Mouse (Mus musculus) E14TG2a.4 (cell line): ENCODE data around the gene Zc3h10.
A peak's percentile ranks its signal among the peaks of the same experiment; 100 is the strongest.

ENCODE experiments used
- H3K27me3 ChIP-seq: 2 replicates; pipeline ENCODE4 v1.6.1; 2014; ENCODE audit warnings: low read length, control low read depth; ENCODE audit not compliant: insufficient read depth
- H3K36me3 ChIP-seq: 2 replicates; pipeline ENCODE4 v1.6.1; 2014; ENCODE audit warnings: low read length, control low read depth; ENCODE audit not compliant: insufficient read depth
- H3K4me1 ChIP-seq: replicated peaks from 2 replicates; pipeline ENCODE4 v1.6.1; 2014; ENCODE audit warnings: low read depth, low read length, control low read depth
- H3K4me3 ChIP-seq: replicated peaks from 2 replicates; pipeline ENCODE4 v1.5.1; 2014; ENCODE audit warnings: mild to moderate bottlenecking, low read length
- H3K9me3 ChIP-seq: 2 replicates; pipeline ENCODE4 v1.6.1; 2014; ENCODE audit warnings: low read length, control low read depth
- CTCF ChIP-seq: conservative IDR thresholded peaks from 2 replicates; pipeline ENCODE4 v1.5.1; 2014; ENCODE audit warnings: low read length
- NANOG ChIP-seq: IDR thresholded peaks from 2 replicates; pipeline ENCODE4 v1.6.1; 2014; ENCODE audit warnings: borderline replicate concordance, low read length, mixed read lengths
- POU5F1 ChIP-seq: IDR thresholded peaks from 2 replicates; pipeline ENCODE4 v1.6.1; 2014; ENCODE audit warnings: low read length, borderline replicate concordance

Zc3h10 gene

GRCm38 (mm10) chr10:128520591-128520990 is 27.0 kb downstream of the Zc3h10 start:
- Histone ChIP-seq H3K9me3 (no peaks in the 10 kb centered on the region), H3K36me3 (peaks cover 76% of the 10 kb centered on the region), H3K4me3 (no peak overlapping the region), H3K4me1 (peaks cover 59% of the 10 kb centered on the region), H3K27me3 (peaks cover 4% of the 10 kb centered on the region; the same call in 1 of the 2 replicates)
- TF ChIP-seq POU5F1, result no peak
- no peak for TF ChIP-seq NANOG
- TF ChIP-seq CTCF, result no peak

- peaks cover 52% of the 10 kb centered on the region for H3K4me1 ChIP-seq
- H3K9me3 ChIP-seq, result no peaks in the 10 kb centered on the region
- no peak overlapping the region for H3K4me3 ChIP-seq
- TF ChIP-seq CTCF (peak; percentile 51), NANOG (no peak)
- H3K36me3 ChIP-seq, result peaks cover 93% of the 10 kb centered on the region
- H3K27me3 ChIP-seq, result peaks cover 4% of the 10 kb centered on the region; the same call in 1 of the 2 replicates
These were observed 28.7 kb downstream of the Zc3h10 start for GRCm38 (mm10) chr10:128518833-128519232.

- H3K27me3 ChIP-seq, result no peaks in the 10 kb centered on the region
- peaks cover 44% of the 10 kb centered on the region for H3K4me1 ChIP-seq
- H3K9me3 ChIP-seq, result no peaks in the 10 kb centered on the region
- no peak for TF ChIP-seq NANOG
- no peak for TF ChIP-seq POU5F1
- TF ChIP-seq CTCF, result no peak
- H3K36me3 ChIP-seq, result peaks cover 98% of the 10 kb centered on the region
- H3K4me3 ChIP-seq, result peak overlapping the region; percentile 32; the same call in 1 of the 2 replicates
These were observed 30.9 kb downstream of the Zc3h10 start for GRCm38 (mm10) chr10:128516677-128517076.

GRCm38 (mm10) chr10:128516029-128516428 is 31.5 kb downstream of the Zc3h10 start:
- Histone ChIP-seq H3K27me3 (no peaks in the 10 kb centered on the region), H3K9me3 (no peaks in the 10 kb centered on the region), H3K36me3 (peaks cover 98% of the 10 kb centered on the region), H3K4me3 (peak overlapping the region; percentile 65), H3K4me1 (peaks cover 44% of the 10 kb centered on the region)
- no peak for TF ChIP-seq POU5F1
- no peak for TF ChIP-seq NANOG
- TF ChIP-seq CTCF, result no peak

GRCm38 (mm10) chr10:128515044-128515443 is 32.5 kb downstream of the Zc3h10 start:
- Histone ChIP-seq H3K4me3 (no peak overlapping the region), H3K4me1 (peaks cover 52% of the 10 kb centered on the region), H3K27me3 (no peaks in the 10 kb centered on the region), H3K9me3 (no peaks in the 10 kb centered on the region), H3K36me3 (peaks cover 97% of the 10 kb centered on the region)
- TF ChIP-seq NANOG, result no peak
- no peak for TF ChIP-seq POU5F1
- no peak for TF ChIP-seq CTCF

- no peaks in the 10 kb centered on the region for H3K27me3 ChIP-seq
- TF ChIP-seq CTCF, result no peak
- TF ChIP-seq NANOG, result no peak
- TF ChIP-seq POU5F1, result no peak
- H3K4me3 ChIP-seq, result no peak overlapping the region
These were observed 35.8 kb downstream of the Zc3h10 start for GRCm38 (mm10) chr10:128511761-128512160.

GRCm38 (mm10) chr10:128511189-128511588 is 36.4 kb downstream of the Zc3h10 start:
- no peak for TF ChIP-seq CTCF
- no peak for TF ChIP-seq POU5F1
- TF ChIP-seq NANOG, result no peak
- Histone ChIP-seq H3K36me3 (peaks cover 64% of the 10 kb centered on the region), H3K4me3 (no peak overlapping the region), H3K27me3 (no peaks in the 10 kb centered on the region), H3K9me3 (no peaks in the 10 kb centered on the region), H3K4me1 (peaks cover 41% of the 10 kb centered on the region)

More at GRCm38 (mm10) chr10:128511761-128512160, 35.8 kb downstream of the Zc3h10 start:
- peaks cover 69% of the 10 kb centered on the region for H3K36me3 ChIP-seq
- H3K9me3 ChIP-seq, result no peaks in the 10 kb centered on the region
- peaks cover 41% of the 10 kb centered on the region for H3K4me1 ChIP-seq

- no peak overlapping the region for H3K4me3 ChIP-seq
- peaks cover 55% of the 10 kb centered on the region for H3K36me3 ChIP-seq
- no peaks in the 10 kb centered on the region for H3K27me3 ChIP-seq
- no peaks in the 10 kb centered on the region for H3K9me3 ChIP-seq
- H3K4me1 ChIP-seq, result peaks cover 36% of the 10 kb centered on the region
- TF ChIP-seq CTCF, result no peak
- no peak for TF ChIP-seq NANOG
- no peak for TF ChIP-seq POU5F1
These were observed 37.3 kb downstream of the Zc3h10 start for GRCm38 (mm10) chr10:128510301-128510700.

GRCm38 (mm10) chr10:128509831-128510230 is 37.7 kb downstream of the Zc3h10 start:
- no peak overlapping the region for H3K4me3 ChIP-seq
- no peaks in the 10 kb centered on the region for H3K27me3 ChIP-seq
- no peak for TF ChIP-seq NANOG
- TF ChIP-seq POU5F1, result no peak
- TF ChIP-seq CTCF, result no peak
- H3K9me3 ChIP-seq, result no peaks in the 10 kb centered on the region
- peaks cover 39% of the 10 kb centered on the region for H3K4me1 ChIP-seq
- H3K36me3 ChIP-seq, result peaks cover 50% of the 10 kb centered on the region
